In genomic region chr15:85669652-85670175, GRCm38 (mm10) we compare ENCODE assay signal across 8 mouse cellular contexts.
DNase-seq lines count a peak whose midpoint lies in the region; ATAC-seq and TF ChIP-seq lines count a peak whose summit lies in the region.

No protein-coding gene starts in this region.

- peak overlapping the region; percentile 73 for H3K4me2 ChIP-seq in embryonic facial prominence, embryonic 14.5 days (ENCODE audit: low read depth, low read length)
- H3K4me2 ChIP-seq in limb, embryonic 15.5 days = peak overlapping the region; percentile 85

- H3K4me3 ChIP-seq in embryonic facial prominence, embryonic 14.5 days (ENCODE audit: low read depth, low read length) = peak overlapping the region; percentile 94
- H3K4me3 ChIP-seq in kidney, adult 2 months (ENCODE audit: insufficient read depth, low read depth, low read length) = peak overlapping the region; percentile 62
- H3K4me3 ChIP-seq in limb, embryonic 15.5 days = peak overlapping the region; percentile 78

- no peak; the same call in none of the 2 replicates for ATAC-seq in embryonic facial prominence, embryonic 14.5 days (ENCODE audit: low read depth)
- peak; percentile 5; the same call in 1 of the 2 replicates for ATAC-seq in limb, embryonic 15.5 days (ENCODE audit: insufficient number of reproducible peaks, low FRiP score, low TSS enrichment, low read depth)
- ATAC-seq in monocyte, adult 5-6 weeks (replicated peaks; ENCODE audit: insufficient number of reproducible peaks, low FRiP score, low TSS enrichment, poor library complexity, severe bottlenecking) = peak; percentile 20

- H3K4me1 ChIP-seq in embryonic facial prominence, embryonic 14.5 days (ENCODE audit: control insufficient read depth, insufficient read depth, low read length) = peaks cover 25% of the 10 kb centered on the region
- peaks cover 16% of the 10 kb centered on the region for H3K4me1 ChIP-seq in kidney, adult 2 months (ENCODE audit: control insufficient read depth, insufficient read depth, low read length)
- peaks cover 36% of the 10 kb centered on the region for H3K4me1 ChIP-seq in limb, embryonic 15.5 days

- no peaks in the 10 kb centered on the region for H3K9me3 ChIP-seq in embryonic facial prominence, embryonic 14.5 days (ENCODE audit: control insufficient read depth, low read length)
- no peaks in the 10 kb centered on the region for H3K9me3 ChIP-seq in limb, embryonic 15.5 days

- TF ChIP-seq CTCF in kidney, adult 2 months (conservative IDR thresholded peaks at IDR 0.05; ENCODE audit: insufficient read depth, insufficient read length, low read depth, low read length) = no peak

- 25% methylated on average over 14 of the region's 15 CpGs for WGBS in embryonic facial prominence, embryonic 14.5 days
- WGBS in kidney, adult 2 months = 2% methylated on average over 15 of the region's 15 CpGs
- 14% methylated on average over 15 of the region's 15 CpGs for WGBS in limb, embryonic 15.5 days

- TF ChIP-seq POLR2A in kidney, adult 2 months (IDR thresholded peaks at IDR 0.05; ENCODE audit: low read depth, low read length) = peak; percentile 94

- peak overlapping the region; percentile 96 for H3K27ac ChIP-seq in embryonic facial prominence, embryonic 14.5 days (replicated peaks; ENCODE audit: low read depth, low read length)
- H3K27ac ChIP-seq in kidney, adult 2 months (ENCODE audit: insufficient read depth, low read depth, low read length) = peak overlapping the region; percentile 100
- peak overlapping the region; percentile 99 for H3K27ac ChIP-seq in limb, embryonic 15.5 days

- peak overlapping the region; percentile 99 for H3K9ac ChIP-seq in embryonic facial prominence, embryonic 14.5 days (ENCODE audit: low read depth, low read length)
- H3K9ac ChIP-seq in limb, embryonic 15.5 days = peak overlapping the region; percentile 99

- DNase-seq in 3134 (ENCODE audit: extremely low read depth, insufficient read length, low spot score) = peak; percentile 91
- peak; percentile 77 to 85 for DNase-seq in adrenal gland, adult 18-20 months (ENCODE audit: low spot score in 2 of 2)
- DNase-seq in embryonic facial prominence, embryonic 14.5 days (ENCODE audit: low spot score) = no peak
- peak; percentile 99 for DNase-seq in heart, adult 11 months
- DNase-seq in kidney, adult 2 months = peak; percentile 95
- DNase-seq in embryo, embryonic 9.5 days (ENCODE audit: extremely low spot score) = no peak

- 0 out of 2 replicates have a peak, but pooled peaks cover 9% of the 10 kb centered on the region for H3K36me3 ChIP-seq in embryonic facial prominence, embryonic 14.5 days (ENCODE audit: control insufficient read depth, insufficient read depth, low read length)
- H3K36me3 ChIP-seq in kidney, adult 2 months (ENCODE audit: control insufficient read depth, insufficient read depth, low read length) = no peaks in the 10 kb centered on the region; the same call in 1 of the 2 replicates
- H3K36me3 ChIP-seq in limb, embryonic 15.5 days = no peaks in the 10 kb centered on the region; the same call in 1 of the 2 replicates

- H3K27me3 ChIP-seq in embryonic facial prominence, embryonic 14.5 days (replicated peaks; ENCODE audit: control insufficient read depth, insufficient read depth, low read length) = peaks cover 14% of the 10 kb centered on the region
- no peaks in the 10 kb centered on the region for H3K27me3 ChIP-seq in kidney, adult 2 months (replicated peaks; ENCODE audit: control insufficient read depth, insufficient read depth, low read length)
- H3K27me3 ChIP-seq in limb, embryonic 15.5 days = no peaks in the 10 kb centered on the region

Comparison
In these comparisons a context has a peak if more than half of its experiments do, and no peak if none do; other contexts are left out.
1. DNase-seq: peak in 3134 (single experiment), adrenal gland, adult 18-20 months (2 of 2), heart, adult 11 months (single experiment) and kidney, adult 2 months (single experiment); none in embryonic facial prominence, embryonic 14.5 days (single experiment) and embryo, embryonic 9.5 days (single experiment).
2. Peak in every context shown above with its lines, with median percentiles within 50 percentile points of each other: H3K27ac ChIP-seq and H3K4me3 ChIP-seq.